Mouse (Mus musculus) gastrocnemius, adult 8-10 months (tissue): ENCODE measurements around the gene Foxn1. TPM values are rescaled to one million over a fixed set of nuclear protein-coding genes. Genes with fewer than 3 reads are reported as not detected.
A peak's percentile ranks its signal among the peaks of the same experiment; 100 is the strongest.

ENCODE experiments used
- DNase-seq, 2 experiments: peaks; one replicate each; pipeline ENCODE4 v3.0.0; 2022; ENCODE audit warnings: low spot score in 2 of 2
- total RNA-seq, 4 experiments: library from RNA; stranded (reverse); gene quantifications; 2 replicates each; pipeline ENCODE4 v1.2.4; 2022

Foxn1 gene
- total RNA-seq, result not detected

DNA sequence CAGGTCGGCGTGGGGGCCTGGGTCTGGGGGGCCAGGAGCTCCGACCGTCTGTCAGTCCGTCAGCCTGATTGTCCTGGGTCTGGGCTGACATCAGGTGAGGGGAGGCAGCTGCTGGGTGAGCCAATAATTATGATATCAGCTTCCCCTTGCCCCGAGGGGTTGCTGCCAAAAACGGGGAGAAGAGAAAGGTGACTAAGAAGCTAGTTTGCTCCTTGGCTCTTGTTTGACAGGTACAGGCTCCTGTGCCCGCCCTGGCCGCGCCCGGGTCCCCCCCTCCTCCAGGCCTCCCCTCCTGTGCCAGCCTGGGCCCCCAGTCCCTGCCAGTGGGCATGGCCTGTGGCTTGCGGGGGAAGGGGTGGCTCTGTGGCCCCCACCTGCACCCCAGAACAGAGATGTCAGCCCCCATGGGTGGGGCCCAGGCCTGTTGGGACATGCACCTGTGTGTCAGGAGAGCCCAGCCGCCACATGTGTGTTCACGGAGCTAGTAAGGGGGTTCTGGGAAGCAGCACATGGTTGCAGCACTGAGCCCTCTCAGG lies at the start of gene Foxn1:
TSS of gene Foxn1 (minus strand) at position 51 of the 536 bp plus-strand sequence.
- DNase-seq, result no peak

DNA sequence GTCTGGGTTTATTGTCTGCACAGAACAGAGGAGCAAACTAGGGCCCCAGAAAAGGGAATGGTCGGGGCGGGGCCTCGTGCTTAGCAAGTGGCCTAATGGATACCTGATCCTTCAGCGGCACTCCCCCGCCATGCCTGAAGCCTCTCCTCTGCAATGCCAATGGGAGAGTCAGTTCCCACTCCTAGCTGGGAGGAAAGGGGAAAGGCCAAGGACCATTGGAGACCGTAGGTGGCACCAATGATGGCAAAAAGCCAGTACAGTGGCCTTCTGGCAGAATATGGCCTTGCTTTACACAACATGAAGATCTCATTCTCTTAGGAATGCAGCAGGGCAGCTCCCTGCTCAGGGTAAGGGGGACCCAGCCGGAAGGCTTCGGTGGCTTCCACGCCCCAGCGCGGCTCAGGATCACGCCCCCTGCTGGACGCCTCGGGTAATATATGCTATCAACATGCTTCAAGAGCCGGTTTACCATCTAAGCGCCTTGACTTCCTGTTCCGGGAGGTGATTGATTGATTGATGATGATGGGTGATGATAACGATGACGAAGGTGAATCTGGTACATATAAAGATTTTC lies 49.5 kb upstream of the Foxn1 start:
- DNase-seq, result no peak

DNA sequence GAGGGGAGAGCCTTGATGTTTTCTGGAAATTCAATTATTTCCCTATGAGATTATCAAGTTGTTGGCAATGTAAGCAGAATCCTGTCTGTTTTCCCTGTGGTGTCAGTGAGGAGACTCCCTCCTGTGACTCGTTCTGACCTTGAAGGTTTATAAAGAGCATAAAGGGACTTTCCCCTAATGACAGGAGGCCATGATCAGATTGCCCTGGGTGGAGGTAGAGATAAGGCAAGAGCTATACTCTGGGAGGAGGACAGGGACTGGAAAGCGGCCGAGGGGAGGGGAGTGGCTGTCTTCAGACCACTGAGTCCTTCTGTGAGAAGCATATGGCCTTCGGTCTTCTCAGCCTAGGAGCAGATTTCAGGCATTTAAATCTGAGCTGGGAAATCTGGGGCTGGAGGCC lies 47.7 kb upstream of the Foxn1 start:
- DNase-seq, result no peak

DNA sequence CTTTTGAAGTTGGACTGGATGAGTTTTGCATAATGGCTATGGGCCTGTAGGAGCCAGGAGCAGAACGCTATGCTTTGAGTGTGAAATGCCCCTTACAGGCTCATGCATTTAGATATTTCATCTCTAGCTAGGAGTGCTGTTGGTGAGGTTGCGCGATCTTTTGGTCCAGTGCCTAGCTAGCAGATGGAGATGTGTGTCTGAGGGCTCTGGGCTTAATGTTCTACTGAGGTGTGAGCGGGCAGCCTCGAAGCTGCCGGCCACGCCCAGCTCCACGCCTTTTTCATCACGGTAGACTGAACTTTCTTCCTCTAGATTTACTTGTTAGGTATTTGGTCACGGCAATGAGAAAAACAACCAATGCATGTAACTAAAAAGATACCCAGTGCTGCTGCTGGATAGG lies 44.8 kb upstream of the Foxn1 start:
- no peak for DNase-seq

DNA sequence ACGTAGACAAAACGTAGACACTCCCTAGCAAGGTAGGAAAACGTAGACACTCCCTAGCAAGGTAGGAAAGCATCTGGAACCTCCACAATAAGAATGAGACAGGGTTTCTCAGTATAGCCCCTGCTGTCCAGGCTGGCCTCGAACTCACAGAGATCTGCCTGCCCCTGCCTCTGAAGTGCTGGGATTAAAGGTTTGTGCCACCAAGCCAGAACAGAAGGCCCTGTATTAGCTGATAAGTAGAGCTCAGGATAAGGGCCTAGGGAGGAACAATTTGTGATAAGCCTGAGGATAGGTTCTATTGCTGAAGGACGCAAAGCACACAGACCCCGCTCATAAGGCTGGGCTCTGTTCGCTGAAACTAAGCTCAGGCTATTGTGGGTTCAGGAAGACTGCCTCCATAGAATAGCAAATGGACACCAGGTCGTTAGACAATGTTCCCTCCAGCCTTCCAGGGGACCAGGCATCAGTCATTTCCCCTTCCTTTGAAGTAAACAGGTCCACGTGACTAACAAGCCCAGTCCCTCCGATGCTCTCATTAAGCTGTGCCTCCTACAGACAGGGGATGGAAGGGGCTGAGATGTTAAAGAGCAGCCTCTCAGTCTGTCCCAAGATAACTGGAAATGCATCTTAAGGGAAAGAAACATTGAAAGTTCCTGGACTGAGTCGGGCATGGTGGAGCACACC lies 44.0 kb upstream of the Foxn1 start:
- no peak for DNase-seq

DNA sequence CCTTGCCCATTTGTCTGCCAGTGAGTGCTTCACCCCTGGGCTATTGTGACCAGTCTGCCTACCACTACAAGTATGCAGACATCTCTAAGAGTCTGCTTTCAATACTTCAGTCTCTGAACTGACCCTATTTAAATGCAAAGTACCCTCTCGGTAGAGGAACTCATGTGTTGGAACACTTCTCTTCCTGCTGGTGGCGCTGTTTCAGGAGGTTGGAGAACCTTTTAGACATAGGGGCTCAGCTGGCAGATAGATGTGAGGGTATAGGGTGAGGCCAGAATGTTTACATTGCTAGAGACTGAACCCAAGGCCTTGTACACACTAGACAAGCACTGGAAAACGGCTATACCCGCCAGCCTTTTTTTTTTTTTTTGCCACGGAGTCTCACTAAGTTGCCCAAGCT lies 42.0 kb upstream of the Foxn1 start:
- no peak for DNase-seq

DNA sequence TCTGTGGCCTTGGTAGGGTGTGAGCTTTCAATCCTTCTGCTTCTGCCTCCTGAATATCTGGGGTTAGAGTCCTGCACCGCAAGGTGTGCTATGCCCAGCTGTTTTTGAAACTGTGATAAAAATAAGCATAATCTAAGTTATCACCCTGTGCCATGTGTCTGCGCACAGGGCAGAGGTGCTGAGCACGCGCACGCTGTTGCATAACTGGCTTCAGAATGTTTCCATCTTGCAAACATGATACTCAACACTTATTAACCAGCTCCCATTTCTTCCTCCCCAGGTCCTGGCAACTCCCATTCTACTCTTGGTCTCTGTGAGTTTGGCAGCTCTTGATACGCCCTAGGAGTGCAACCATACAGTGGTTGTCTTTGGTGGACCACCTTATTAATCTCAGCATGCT lies 41.3 kb upstream of the Foxn1 start:
- no peak for DNase-seq

DNA sequence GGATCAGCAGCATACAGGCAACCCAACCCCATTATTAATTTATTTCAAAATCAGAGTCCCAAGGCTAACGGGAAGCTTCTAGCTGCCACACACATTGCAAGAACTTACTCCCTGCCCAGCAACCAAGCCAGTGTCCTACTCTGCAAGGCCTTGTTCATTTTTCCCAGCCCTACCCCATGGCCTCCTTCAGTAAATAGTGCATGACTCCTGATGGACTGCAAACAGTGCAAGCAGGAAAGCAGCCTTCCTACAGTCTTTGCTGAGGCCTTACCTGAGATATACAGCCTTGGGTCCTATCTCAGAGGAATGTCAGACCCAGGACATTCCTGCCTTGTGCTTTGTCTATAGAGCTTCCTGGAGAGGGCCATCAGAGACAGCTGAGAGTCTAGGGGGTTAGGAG lies 39.2 kb upstream of the Foxn1 start:
- DNase-seq, result no peak

DNA sequence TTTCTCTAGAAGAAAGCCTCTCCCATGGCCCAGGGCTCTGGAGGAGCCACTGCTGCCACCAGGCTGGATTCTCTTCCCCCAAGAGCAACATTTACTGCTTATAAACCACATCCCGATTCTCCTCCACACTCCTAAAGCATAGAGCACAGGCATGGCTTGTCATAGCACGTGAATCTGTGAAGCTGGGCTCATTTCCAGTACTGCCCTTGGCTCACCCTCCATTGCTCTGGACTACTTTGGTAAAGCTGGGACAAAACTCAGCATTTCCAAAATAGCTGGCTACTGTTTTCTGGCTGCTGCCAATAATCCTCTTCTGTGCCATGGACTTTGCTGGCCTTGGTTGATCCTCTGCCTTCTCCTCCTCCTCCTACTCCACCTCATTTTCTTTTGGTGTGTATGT lies 38.0 kb upstream of the Foxn1 start:
- no peak for DNase-seq

DNA sequence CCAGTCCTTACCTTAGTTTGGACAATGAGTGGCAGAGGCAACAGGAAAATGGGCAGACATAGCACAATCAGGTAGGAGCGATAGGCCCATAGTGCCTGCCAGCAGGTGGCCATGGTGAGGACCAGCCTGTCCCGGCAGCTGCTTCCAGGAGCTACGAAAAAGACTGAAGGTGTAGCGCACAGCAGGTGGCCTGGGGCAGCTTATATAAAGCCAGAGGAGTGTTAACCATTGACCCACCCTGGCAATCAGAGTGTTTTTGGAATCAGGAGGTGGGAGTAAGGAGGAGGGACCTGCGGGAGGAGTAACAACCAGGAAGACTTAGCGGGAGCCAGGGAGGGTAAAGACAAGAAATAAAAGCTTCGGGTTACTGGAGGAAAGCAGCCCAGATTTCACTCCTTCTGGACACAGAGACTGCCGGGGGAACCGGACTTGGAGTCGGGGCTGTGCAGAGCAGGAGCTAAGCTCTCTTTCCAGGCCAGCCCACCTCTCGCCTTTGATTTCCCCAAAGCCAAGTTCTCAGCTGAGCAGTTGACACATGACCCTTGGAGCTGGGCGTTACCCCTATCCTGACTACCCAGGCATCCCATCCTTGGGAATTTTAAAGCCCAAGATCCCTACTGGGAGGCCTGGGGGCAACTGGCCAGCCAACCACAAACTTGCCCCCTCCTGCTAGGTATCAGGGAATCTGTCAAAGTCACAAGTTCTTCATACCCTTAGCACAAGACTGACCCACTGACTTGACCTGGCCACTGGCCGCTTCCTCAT lies 35.9 kb upstream of the Foxn1 start, which contains the start of gene Slc13a2:
TSS of gene Slc13a2 (minus strand) at position 163 of the 765 bp plus-strand sequence.
- no peak for DNase-seq

DNA sequence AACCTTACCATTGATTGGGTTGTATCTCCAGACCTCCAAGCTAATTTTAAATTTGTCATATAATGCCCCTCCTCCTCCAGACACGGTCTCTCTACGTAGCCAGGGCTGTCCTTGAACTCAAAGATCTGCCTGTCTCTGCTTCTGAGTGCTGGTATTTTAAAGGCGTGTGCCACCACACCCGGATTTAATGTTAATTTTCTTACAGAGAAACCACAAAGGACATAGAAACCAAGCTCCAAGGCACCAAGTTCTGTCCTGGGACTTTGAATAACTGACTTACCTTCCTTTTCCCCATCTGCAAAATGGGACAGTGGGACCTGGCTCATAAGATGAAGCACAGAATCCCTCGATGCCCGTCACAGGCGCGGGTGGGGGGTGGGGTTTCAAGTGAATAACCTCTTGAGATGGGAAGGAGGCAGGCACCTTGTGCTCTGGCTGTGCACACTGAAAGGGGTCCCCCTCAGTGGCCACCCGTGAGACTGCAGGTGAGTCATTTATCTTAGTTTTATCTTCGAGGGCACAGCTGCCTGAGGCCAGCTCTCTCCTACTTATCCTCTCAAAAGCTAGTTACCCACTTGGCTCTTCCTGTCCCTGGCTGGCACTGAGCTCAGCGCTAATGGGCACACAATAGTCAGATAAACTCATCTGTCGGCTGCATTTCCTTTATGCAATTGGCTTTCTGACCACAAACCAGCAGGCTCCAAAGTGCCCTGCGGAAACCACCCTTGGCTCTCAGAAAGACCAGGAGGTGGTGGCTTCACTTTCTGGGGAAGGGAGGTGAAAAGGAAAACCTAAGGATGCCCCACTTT lies 35.0 kb upstream of the Foxn1 start:
- no peak for DNase-seq

DNA sequence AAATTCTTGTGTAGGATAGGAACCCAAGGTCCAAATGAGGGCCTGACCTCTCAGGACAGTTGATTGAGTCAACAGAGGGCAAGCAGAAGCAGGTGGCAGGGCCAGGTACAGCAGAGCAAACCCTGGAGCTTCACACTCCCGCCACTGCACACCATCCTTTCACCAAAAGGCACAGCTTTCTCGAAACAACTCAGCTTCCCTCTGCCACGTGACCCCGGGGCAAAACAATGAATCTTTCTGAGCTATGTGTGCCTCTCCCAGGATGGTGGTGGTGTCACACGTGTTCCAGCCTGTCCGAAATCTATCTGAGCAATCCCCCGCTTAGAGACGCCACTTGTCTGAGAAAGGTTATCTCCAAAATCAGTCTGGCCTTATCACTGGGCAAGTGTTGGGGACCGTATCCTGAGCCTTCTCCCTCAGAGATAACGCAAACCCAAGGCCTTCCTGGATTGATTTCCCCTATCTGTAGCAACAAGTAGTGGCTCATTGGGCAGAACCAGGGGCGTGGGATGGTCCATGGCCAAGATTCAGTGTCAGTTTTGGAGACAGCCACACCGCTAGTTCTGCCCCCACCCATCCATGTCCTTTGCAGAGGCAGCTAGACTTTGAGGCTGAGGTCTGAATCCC lies 34.0 kb upstream of the Foxn1 start:
- no peak for DNase-seq

DNA sequence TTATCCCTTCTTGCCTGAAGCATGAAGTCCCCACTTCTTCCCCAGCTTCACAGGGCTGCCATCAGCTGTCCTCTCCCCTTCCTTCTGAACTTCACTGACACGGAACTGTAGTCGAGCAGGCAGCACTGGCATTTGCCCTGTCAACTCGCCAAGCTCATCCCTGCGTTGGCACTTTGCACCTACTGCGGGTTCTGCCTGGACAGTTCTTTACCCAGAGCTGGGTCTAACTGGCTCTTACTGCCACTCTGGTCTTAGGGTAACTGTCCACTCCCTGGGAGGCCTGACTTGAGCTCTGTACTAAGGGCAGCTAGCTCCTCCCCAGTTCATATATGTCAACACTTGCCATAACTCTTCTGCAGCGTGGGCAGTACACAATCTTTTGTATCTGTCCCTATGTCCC lies 30.5 kb upstream of the Foxn1 start:
- no peak for DNase-seq

DNA sequence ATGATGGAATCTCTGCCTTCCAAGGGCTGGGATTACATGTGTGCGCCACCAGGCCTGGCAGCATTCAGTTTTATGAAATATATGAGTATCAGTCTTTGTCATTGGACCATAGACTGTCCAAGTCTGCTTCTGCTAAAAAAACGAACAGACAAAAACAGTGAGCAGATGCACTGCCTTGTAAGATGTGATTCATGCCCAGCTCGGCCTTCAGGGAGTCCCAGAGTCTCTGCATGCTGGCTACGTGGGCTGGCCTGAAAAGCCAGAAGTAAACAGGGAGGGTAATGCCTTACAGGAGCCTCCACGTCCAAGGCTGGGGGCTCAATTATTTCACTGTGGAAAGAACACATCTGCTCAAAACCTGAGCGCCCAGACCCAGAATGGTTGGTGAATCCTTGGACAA lies 26.5 kb upstream of the Foxn1 start:
- DNase-seq, result no peak

DNA sequence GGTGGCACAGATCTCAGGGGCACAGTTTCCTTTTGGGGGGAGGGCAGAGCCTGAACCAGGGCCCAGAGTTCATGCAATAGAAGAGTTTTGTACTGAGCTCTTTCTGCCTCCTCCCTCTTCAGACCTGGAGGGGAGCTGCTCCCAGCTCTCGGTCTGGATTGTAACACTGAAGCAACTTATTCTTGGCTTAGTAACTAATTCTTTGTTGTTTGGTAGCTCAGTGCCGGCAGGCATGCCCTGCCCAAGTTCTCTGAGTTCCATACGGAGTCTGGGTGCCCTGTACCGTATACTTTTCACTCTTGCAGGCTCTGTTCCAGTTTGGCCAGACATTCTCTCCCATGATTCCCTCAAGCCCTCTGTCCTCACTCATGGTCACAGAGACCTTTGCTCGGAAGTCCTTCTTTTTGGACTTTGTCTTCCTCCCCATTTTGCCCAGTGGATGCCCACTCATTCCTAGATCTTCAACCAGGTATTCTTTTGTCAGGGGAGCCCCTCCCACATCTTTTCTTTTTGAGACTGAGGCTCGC lies 26.0 kb upstream of the Foxn1 start:
- DNase-seq, result no peak

DNA sequence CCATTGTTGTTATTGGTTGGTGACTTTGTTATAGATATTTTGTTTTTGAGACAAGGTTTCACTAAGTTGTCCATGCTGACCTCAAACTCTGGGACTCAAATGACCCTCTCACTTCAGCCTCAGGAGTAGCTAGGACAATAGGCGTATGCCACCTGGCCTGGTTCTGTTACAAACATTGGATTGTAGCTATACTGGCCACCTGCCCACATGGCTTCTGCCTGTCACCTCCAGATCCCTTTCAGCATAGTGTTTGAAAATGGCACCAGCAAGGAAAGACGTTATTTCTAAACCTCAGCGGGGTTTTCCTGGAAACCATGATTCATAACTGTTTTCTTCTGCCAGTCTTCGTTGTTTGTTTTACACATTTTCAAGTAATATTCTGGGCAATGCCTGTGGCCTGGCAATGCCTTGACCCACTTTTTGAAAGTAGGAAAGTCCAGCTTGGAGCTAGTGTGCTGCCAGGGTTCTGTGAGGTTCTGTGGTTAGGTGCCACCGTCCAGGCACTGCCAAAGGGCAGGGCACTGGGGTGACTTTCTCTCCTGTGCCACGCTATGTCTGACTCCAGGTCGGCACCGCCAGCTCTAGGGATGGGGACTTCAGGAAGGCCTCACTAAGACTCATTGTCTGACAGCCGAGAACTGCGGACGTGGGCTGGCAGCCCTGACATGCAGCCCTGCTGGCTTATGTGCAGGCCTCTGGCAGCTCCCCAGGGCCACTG lies 25.4 kb upstream of the Foxn1 start:
- peak in 1 of 2 experiments; percentile 21 for DNase-seq

DNA sequence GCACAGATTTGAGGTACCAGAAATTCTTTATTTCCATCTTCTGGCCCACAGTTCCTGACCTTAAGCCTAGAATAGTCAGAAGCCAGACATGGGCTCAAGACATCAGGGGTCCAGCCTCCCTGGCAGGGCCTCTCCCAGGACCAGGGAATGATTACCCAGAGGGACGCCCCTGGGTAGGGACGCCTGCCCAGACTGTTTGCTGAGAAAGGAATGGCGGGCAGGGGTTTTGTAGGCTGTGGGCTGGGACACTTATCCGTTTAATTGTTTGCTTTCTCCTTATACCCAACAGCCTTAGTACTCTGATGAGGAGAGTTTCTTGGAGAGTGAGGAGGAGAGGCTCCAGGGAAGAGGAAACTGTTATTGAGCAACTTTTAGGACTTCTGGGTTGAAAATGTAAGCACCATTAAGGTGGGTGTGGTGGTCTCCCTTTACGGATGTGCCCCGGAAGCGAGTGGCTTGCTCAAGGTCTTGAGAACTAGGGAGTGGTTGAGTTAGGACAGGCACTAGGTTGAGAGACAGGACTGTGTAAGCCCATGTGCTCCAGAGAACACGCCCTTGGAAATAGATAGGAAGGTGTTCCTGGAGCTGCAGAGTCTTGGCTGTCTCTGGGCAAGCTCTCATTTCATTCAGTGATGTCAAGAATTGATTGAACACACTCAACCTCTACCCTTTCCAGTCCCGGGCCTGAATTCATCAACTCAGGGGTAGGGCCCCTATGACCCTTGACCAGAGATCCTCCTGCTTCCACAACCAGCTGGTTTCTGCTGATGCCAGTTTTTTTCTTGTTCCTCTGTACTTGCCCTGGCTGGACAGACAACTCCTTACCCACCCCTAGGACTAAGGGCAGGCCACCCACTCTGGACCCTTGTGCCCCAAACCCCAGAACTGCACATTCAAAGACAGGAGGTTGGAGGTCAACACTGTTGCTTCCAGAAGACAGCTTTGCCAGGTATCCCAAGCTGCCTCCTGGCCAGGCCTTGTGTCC lies 22.2 kb upstream of the Foxn1 start:
- no peak for DNase-seq

DNA sequence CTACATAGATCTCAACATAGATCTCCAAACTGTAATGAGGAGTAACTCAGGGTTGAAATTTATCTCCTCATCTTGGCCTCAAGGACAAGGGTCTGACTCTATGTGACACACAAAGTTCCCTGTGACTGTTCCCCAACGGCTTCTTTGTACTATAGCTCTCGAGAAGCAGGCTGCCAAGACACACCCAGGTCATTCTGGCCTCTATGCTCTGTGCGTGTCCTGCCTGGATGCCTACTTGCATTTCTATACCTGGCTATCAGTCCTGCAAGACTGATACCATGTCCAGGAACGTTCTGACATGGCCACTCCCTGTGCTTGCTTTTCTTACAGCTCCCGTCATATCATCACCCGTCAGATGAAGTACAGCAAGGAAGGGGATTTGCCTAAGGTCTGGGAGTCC lies 15.7 kb upstream of the Foxn1 start:
- DNase-seq, result no peak

DNA sequence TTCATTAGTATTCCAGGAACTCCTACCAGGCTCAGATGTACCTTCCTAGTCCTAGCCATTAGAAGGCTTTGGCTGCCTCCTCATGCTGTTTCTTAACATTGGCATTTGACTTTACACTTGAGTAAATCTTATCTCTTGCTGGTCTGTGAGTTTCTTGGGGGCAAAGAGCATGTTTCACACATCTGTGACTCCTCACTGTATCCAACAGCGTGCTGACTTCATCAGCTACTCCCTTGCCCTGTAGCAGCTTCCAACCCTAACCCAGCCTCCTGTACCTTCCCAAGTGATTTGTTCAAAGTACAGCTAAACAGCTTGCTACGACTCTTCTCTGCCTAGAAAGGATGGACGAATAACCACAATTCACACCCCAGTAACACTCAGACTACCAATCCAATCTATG lies 15.1 kb upstream of the Foxn1 start:
- DNase-seq, result no peak
